Mouse (Mus musculus) limb, embryonic 10.5 days (tissue): Measurements from ENCODE around the gene Ipo11. TPM values are rescaled to one million over a fixed set of nuclear protein-coding genes. Genes with fewer than 3 reads are reported as not detected.

Experiments used
- DNase-seq: peaks from one replicate; pipeline ENCODE4 v3.0.0-alpha.2; 2017; ENCODE audit warnings: low spot score
- H3K27ac ChIP-seq: fragments of 300-500 bp; sonication (generic); 2 replicates; pipeline ENCODE4 v1.5.1; 2016; ENCODE audit warnings: mild to moderate bottlenecking
- H3K27me3 ChIP-seq: fragments of 300-500 bp; sonication (generic); 2 replicates; pipeline ENCODE4 v1.6.1; 2016; ENCODE audit warnings: low read depth, mild to moderate bottlenecking; ENCODE audit not compliant: poor library complexity, severe bottlenecking
- H3K36me3 ChIP-seq: fragments of 300-500 bp; sonication (generic); 2 replicates; pipeline ENCODE4 v1.6.1; 2016; ENCODE audit warnings: mild to moderate bottlenecking, moderate library complexity
- H3K4me1 ChIP-seq: fragments of 300-500 bp; sonication (generic); 2 replicates; pipeline ENCODE4 v1.6.1; 2016
- H3K4me3 ChIP-seq: fragments of 300-500 bp; sonication (generic); 2 replicates; pipeline ENCODE4 v1.5.1; 2016; ENCODE audit warnings: mild to moderate bottlenecking, moderate library complexity
- H3K9me3 ChIP-seq: fragments of 300-500 bp; sonication (generic); replicated peaks from 2 replicates; pipeline ENCODE4 v1.6.1; 2016; ENCODE audit warnings: mild to moderate bottlenecking
- WGBS: fragments of 180-500 bp; shearing (Covaris S2); methylation state at CpG from one replicate; pipeline ENCODE4 v1.1.7; 2016; 5-methylcytosine and 5-hydroxymethylcytosine counted together
- polyA plus RNA-seq: library from polyadenylated mRNA; unstranded; fragments of >200 nt; fragmentation: Nextera tagmentation; extraction: Ambion mirVana; gene quantifications from 2 replicates; pipeline ENCODE4 v1.2.1, GENCODE M21; 2016

Gene Ipo11
- polyA plus RNA-seq, 1 experiment from 2014 or later: 81.4 TPM

- 97% methylated on average over 2 of the region's 2 CpGs for WGBS
- Histone ChIP-seq H3K4me1 (no peaks in the 10 kb centered on the region), H3K27me3 (no peaks in the 10 kb centered on the region), H3K4me3 (no peak overlapping the region), H3K36me3 (peaks cover 56% of the 10 kb centered on the region), H3K27ac (no peak overlapping the region), H3K9me3 (no peaks in the 10 kb centered on the region)
- DNase-seq: no peak
Measured at GRCm38 (mm10) chr13:106887364-106887763, 49.4 kb downstream of the Ipo11 start.

- Histone ChIP-seq H3K4me1 (no peaks in the 10 kb centered on the region), H3K9me3 (no peaks in the 10 kb centered on the region), H3K27ac (no peak overlapping the region), H3K27me3 (no peaks in the 10 kb centered on the region), H3K4me3 (no peak overlapping the region), H3K36me3 (peaks cover 54% of the 10 kb centered on the region)
- DNase-seq: no peak
- WGBS: 96% methylated on average over 4 of the region's 4 CpGs
Measured at GRCm38 (mm10) chr13:106884249-106884648, 52.5 kb downstream of the Ipo11 start.

GRCm38 (mm10) chr13:106876278-106876677 lies 60.5 kb downstream of the Ipo11 start:
- Histone ChIP-seq H3K27ac (no peak overlapping the region), H3K27me3 (no peaks in the 10 kb centered on the region), H3K4me3 (no peak overlapping the region), H3K36me3 (peaks cover 64% of the 10 kb centered on the region), H3K9me3 (no peaks in the 10 kb centered on the region), H3K4me1 (no peaks in the 10 kb centered on the region)
- no peak for DNase-seq
- 94% methylated on average over 1 of the region's 1 CpGs for WGBS

- Histone ChIP-seq H3K9me3 (no peaks in the 10 kb centered on the region), H3K4me1 (no peaks in the 10 kb centered on the region), H3K27me3 (no peaks in the 10 kb centered on the region), H3K36me3 (peaks cover 66% of the 10 kb centered on the region), H3K27ac (no peak overlapping the region), H3K4me3 (no peak overlapping the region)
- no peak for DNase-seq
- WGBS: 83% methylated on average over 2 of the region's 2 CpGs
Measured at GRCm38 (mm10) chr13:106865547-106865946, 71.2 kb downstream of the Ipo11 start.

GRCm38 (mm10) chr13:106858779-106859178 lies 78.0 kb downstream of the Ipo11 start:
- Histone ChIP-seq H3K4me3 (no peak overlapping the region), H3K9me3 (no peaks in the 10 kb centered on the region), H3K36me3 (peaks cover 59% of the 10 kb centered on the region), H3K27me3 (no peaks in the 10 kb centered on the region), H3K27ac (no peak overlapping the region), H3K4me1 (no peaks in the 10 kb centered on the region)
- 95% methylated on average over 5 of the region's 5 CpGs for WGBS
- no peak for DNase-seq

GRCm38 (mm10) chr13:106856556-106856955 lies 80.2 kb downstream of the Ipo11 start:
- Histone ChIP-seq H3K36me3 (peaks cover 53% of the 10 kb centered on the region), H3K4me3 (no peak overlapping the region), H3K27ac (no peak overlapping the region), H3K4me1 (no peaks in the 10 kb centered on the region), H3K9me3 (no peaks in the 10 kb centered on the region), H3K27me3 (no peaks in the 10 kb centered on the region)
- no peak for DNase-seq
- WGBS: 94% methylated on average over 3 of the region's 3 CpGs

- Histone ChIP-seq H3K27me3 (no peaks in the 10 kb centered on the region), H3K27ac (no peak overlapping the region), H3K4me3 (no peak overlapping the region), H3K4me1 (no peaks in the 10 kb centered on the region), H3K9me3 (no peaks in the 10 kb centered on the region), H3K36me3 (peaks cover 25% of the 10 kb centered on the region)
- DNase-seq: no peak
Measured at GRCm38 (mm10) chr13:106847534-106847933, 89.2 kb downstream of the Ipo11 start.

GRCm38 (mm10) chr13:106844928-106845327 lies 91.8 kb downstream of the Ipo11 start:
- H3K36me3 ChIP-seq: peaks cover 33% of the 10 kb centered on the region
- H3K27me3 ChIP-seq: no peaks in the 10 kb centered on the region
- 89% methylated on average over 3 of the region's 3 CpGs for WGBS

GRCm38 (mm10) chr13:106842542-106842941 lies 94.2 kb downstream of the Ipo11 start:
- no peak for DNase-seq
- H3K4me1 ChIP-seq: no peaks in the 10 kb centered on the region
- no peaks in the 10 kb centered on the region for H3K27me3 ChIP-seq
- 87% methylated on average over 4 of the region's 4 CpGs for WGBS
- H3K4me3 ChIP-seq: no peak overlapping the region
- peaks cover 43% of the 10 kb centered on the region for H3K36me3 ChIP-seq
- no peaks in the 10 kb centered on the region for H3K9me3 ChIP-seq
- H3K27ac ChIP-seq: no peak overlapping the region

More at GRCm38 (mm10) chr13:106844928-106845327, 91.8 kb downstream of the Ipo11 start:
- DNase-seq: no peak
- Histone ChIP-seq H3K27ac (no peak overlapping the region), H3K4me1 (no peaks in the 10 kb centered on the region), H3K4me3 (no peak overlapping the region), H3K9me3 (no peaks in the 10 kb centered on the region)

- DNase-seq: no peak
- Histone ChIP-seq H3K27me3 (no peaks in the 10 kb centered on the region), H3K4me1 (no peaks in the 10 kb centered on the region), H3K27ac (no peak overlapping the region), H3K4me3 (no peak overlapping the region), H3K36me3 (peaks cover 45% of the 10 kb centered on the region), H3K9me3 (no peaks in the 10 kb centered on the region)
- 95% methylated on average over 3 of the region's 3 CpGs for WGBS
Measured at GRCm38 (mm10) chr13:106838778-106839177, 98.0 kb downstream of the Ipo11 start.

GRCm38 (mm10) chr13:106836527-106836879 lies 100.3 kb downstream of the Ipo11 start:
- H3K27me3 ChIP-seq: no peaks in the 10 kb centered on the region
- no peak overlapping the region for H3K27ac ChIP-seq
- 93% methylated on average over 5 of the region's 5 CpGs for WGBS
- peaks cover 47% of the 10 kb centered on the region for H3K36me3 ChIP-seq
- no peaks in the 10 kb centered on the region for H3K9me3 ChIP-seq
- no peaks in the 10 kb centered on the region for H3K4me1 ChIP-seq
- no peak for DNase-seq
- H3K4me3 ChIP-seq: no peak overlapping the region

GRCm38 (mm10) chr13:106835844-106836526 lies 100.8 kb downstream of the Ipo11 start:
- H3K27ac ChIP-seq: no peak overlapping the region
- H3K4me1 ChIP-seq: no peaks in the 10 kb centered on the region
- no peaks in the 10 kb centered on the region for H3K27me3 ChIP-seq
- no peak for DNase-seq
- 79% methylated on average over 15 of the region's 15 CpGs for WGBS
- H3K9me3 ChIP-seq: no peaks in the 10 kb centered on the region
- peaks cover 48% of the 10 kb centered on the region for H3K36me3 ChIP-seq
- no peak overlapping the region for H3K4me3 ChIP-seq

GRCm38 (mm10) chr13:106830029-106830428 lies 106.7 kb downstream of the Ipo11 start:
- H3K27ac ChIP-seq: no peak overlapping the region
- H3K4me1 ChIP-seq: no peaks in the 10 kb centered on the region
- no peaks in the 10 kb centered on the region for H3K27me3 ChIP-seq
- no peak for DNase-seq
- H3K36me3 ChIP-seq: peaks cover 41% of the 10 kb centered on the region
- no peaks in the 10 kb centered on the region for H3K9me3 ChIP-seq
- WGBS: 78% methylated on average over 6 of the region's 6 CpGs
- no peak overlapping the region for H3K4me3 ChIP-seq
